Mouse (Mus musculus) G1E (cell line): Measurements from ENCODE around the gene Nsl1.

ENCODE experiments used
- CTCF ChIP-seq: IDR thresholded peaks from 2 replicates; pipeline ENCODE4 v1.5.1; 2012; ENCODE audit warnings: low read depth, low read length, inconsistent platforms, mixed read lengths
- GATA1 ChIP-seq: IDR thresholded peaks from 2 replicates; pipeline ENCODE4 v1.6.1; 2012; ENCODE audit warnings: borderline replicate concordance, low read length, inconsistent platforms, mixed read lengths
- GATA2 ChIP-seq: IDR thresholded peaks from 2 replicates; pipeline ENCODE4 v1.6.1; 2012; ENCODE audit warnings: low read depth, low read length, inconsistent platforms, borderline replicate concordance
- POLR2AphosphoS5 ChIP-seq: IDR thresholded peaks from 2 replicates; pipeline ENCODE4 v1.6.1; 2012; ENCODE audit warnings: low read depth, low read length, inconsistent platforms; ENCODE audit not compliant: insufficient replicate concordance
- TAL1 ChIP-seq: conservative IDR thresholded peaks from 2 replicates; pipeline ENCODE4 v1.6.1; 2012; ENCODE audit warnings: low read depth, low read length, inconsistent platforms, mixed read lengths

DNA sequence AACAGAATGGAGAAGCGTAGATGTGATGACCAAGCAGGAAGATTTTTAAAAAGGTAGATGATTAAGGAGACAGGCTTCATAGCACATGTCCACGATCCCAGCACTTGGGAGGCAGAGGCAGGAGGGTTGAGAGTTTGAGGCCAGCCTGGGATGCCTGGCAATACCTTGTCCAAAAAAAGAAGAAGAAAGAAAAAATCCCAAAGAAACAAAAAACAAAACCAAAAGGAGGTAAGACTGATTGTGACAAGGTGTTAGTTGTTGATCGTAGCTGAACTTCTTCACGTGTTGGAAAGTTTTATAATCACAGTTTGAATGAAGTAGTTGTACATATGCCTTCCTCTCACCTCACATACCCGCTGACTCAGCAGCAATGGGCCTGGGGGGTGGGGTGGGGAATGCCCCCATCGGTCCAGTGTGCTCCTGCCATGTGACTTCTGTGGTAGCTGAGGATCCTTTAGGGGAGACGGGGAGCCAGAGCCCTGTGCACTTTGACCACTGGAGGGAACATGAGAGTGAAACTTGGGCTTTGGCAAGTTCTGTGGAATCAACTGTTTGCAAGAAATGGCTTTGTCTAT is 23.6 kb downstream of the Nsl1 start:
- no peak for TF ChIP-seq CTCF
- no peak for TF ChIP-seq GATA1
- TF ChIP-seq TAL1, result no peak
- no peak for TF ChIP-seq POLR2AphosphoS5
- no peak for TF ChIP-seq GATA2
